Mouse (Mus musculus): Measurements from ENCODE around the gene Scrn3. TPM values are rescaled to one million over a fixed set of nuclear protein-coding genes. Genes with fewer than 3 reads are reported as not detected.

The Scrn3 gene
- 95.8 TPM for polyA plus RNA-seq (2014; fragmentation: Illumina TruSeq; extraction: RNeasy Lipid Tissue Mini Kit (QIAGEN cat#74804); ENCODE audit: low read depth, low replicate concordance)

DNA sequence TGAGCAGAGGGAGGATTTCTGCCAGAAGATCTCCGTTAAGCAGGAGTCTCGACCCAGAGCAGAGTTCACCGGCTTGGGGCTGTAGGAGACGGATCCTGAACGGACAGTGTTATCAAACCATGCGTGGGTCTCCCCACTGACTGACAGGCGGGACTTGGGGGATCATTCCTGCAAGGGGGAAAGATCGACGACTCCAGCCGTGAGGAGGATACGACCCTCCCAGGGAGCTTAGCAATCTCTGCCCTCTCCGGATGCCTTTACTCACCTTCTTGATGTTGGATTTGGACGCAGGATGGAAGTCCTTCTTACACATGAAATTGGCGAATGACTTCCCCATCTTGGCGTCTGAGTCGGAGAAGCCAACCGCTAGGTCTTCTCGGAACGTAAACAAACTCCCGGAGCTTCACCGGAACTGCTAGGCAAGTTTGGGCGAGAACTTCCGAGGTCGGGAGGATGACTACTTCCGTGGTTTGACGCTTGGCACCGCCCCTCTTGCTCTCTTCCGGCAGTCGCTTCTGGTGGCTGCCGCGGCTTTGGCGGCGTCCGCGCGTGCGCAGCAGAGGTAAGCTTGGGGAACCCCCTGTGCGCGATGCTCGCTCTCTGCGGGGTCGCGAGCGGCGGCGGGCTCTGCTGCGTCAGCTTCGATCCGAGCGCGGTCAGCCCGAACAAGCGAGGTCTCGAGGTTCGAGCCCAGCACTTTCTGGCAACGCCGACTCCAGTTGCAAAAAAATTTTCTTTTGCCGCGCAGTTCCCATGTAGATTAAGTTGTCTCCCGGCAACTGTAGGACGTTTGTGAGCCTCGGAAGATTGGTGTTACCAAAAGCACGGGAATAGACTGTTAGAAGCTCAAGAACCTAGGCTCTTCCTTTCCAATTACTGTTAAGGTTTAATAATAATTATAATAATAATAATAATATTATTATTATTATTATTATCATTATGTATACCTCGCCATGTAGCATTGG is at the start of gene Scrn3, which contains the start of gene Cir1:
Gene Scrn3, plus strand, starts transcription at position 450 of the 965 bp plus-strand sequence.
Gene Cir1, minus strand, starts transcription at position 550 of the 965 bp plus-strand sequence.

DNA sequence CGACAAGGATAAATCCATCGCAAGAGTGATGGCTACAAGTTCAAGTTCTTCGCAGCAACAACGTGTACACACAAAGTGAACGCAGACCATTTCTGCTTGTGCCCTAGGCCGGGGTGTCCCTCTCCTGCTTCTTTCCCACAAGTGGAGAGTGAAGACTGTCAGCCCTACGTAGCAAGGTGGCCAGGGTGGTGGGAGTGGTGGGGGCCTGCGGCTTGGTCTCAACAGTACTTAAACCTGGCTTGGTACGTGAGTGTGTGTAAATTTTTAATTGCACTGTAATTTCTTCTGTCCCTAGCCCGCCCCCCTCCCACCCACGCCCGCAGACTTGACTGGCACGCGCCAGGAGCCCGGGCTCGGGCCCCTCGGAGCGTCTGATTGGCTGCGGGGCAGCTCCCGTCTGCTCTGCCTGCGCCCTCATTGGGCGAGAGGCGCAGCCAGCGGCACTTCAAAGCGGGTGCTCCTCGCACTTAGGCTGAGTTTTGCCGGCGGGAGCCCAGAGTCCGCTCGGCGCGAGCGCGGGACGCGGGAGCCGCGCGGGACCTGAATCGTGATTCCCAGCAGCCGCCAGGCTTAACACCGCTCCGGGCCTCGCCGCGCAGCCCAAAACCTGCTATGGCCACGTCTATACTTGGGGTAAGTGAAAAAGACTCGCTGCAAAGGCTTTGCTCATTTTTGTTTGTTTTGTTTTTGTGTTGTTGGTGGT is 40.8 kb upstream of the Scrn3 start, which contains the start of gene Sp9:
Gene Sp9, plus strand, starts transcription at position 467 of the 703 bp plus-strand sequence.

DNA sequence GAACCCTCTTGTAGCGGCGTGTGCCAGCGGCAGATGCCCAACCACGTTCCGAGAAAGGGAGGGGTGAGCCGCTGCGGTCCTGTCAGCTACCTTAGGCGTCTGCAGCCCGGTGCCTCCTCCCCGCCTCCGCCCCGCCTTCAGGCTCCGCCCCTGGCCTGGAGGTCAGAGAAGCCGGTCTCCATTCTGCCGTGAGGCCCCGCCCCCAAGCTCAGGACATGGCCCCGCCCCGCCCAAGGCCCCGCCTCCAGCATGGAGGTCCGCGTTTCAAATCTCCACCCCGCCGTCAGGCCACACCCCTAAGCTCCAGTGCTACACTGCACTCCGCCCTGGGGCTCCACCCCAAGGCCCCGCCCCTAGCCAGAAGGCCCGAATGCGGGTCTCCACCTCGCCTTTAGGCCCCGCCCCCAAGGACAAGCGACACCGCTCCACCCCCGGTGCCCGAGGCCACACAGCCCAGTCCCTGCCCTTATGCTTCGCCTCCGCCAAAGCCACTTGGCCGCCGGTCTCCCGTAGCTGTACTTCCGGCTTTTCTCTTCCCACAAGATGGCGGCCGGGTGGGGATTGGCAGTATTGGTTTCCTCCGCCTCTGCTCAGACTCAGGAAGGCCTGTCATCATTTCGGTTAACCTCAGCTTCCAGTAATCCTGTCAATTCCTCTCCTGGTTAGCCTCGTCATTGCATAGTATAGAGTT is 74.1 kb downstream of the Scrn3 start, which contains the start of gene Gpr155:
Gene Gpr155, minus strand, starts transcription at position 217 of the 691 bp plus-strand sequence.

Other genes with a start within 250 kb of the Scrn3 start
- gene Ola1, start 93.7 kb upstream of the Scrn3 start, polyA plus RNA-seq (2014; fragmentation: Illumina TruSeq; extraction: RNeasy Lipid Tissue Mini Kit (QIAGEN cat#74804); ENCODE audit: low read depth, low replicate concordance): 116 TPM
- not detected for gene Sp9, start 40.7 kb upstream of the Scrn3 start, polyA plus RNA-seq (2014; fragmentation: Illumina TruSeq; extraction: RNeasy Lipid Tissue Mini Kit (QIAGEN cat#74804); ENCODE audit: low read depth, low replicate concordance)
- gene Cir1, start 100 bp downstream of the Scrn3 start, polyA plus RNA-seq (2014; fragmentation: Illumina TruSeq; extraction: RNeasy Lipid Tissue Mini Kit (QIAGEN cat#74804); ENCODE audit: low read depth, low replicate concordance): 67.5 TPM
- 18.7 TPM for gene Gpr155, start 74.0 kb downstream of the Scrn3 start, polyA plus RNA-seq (2014; fragmentation: Illumina TruSeq; extraction: RNeasy Lipid Tissue Mini Kit (QIAGEN cat#74804); ENCODE audit: low read depth, low replicate concordance)
- gene Wipf1, start 217.1 kb downstream of the Scrn3 start, polyA plus RNA-seq (2014; fragmentation: Illumina TruSeq; extraction: RNeasy Lipid Tissue Mini Kit (QIAGEN cat#74804); ENCODE audit: low read depth, low replicate concordance): 14.1 TPM